Mouse (Mus musculus): ENCODE data around the gene Nmu.

Nmu gene

GRCm38 (mm10) chr5:76308206-76308605 lies 55.4 kb downstream of the Nmu start:
- DNase-seq: no peak

GRCm38 (mm10) chr5:76306261-76306660 lies 57.3 kb downstream of the Nmu start:
- no peak for DNase-seq

GRCm38 (mm10) chr5:76305616-76306015 lies 58.0 kb downstream of the Nmu start:
- DNase-seq: peak; percentile 38

- DNase-seq: peak; percentile 89
These were observed 58.9 kb downstream of the Nmu start, which contains the start of gene Clock for GRCm38 (mm10) chr5:76304452-76305341. Gene Clock (minus strand): TSS chr5:76304792.

DNA sequence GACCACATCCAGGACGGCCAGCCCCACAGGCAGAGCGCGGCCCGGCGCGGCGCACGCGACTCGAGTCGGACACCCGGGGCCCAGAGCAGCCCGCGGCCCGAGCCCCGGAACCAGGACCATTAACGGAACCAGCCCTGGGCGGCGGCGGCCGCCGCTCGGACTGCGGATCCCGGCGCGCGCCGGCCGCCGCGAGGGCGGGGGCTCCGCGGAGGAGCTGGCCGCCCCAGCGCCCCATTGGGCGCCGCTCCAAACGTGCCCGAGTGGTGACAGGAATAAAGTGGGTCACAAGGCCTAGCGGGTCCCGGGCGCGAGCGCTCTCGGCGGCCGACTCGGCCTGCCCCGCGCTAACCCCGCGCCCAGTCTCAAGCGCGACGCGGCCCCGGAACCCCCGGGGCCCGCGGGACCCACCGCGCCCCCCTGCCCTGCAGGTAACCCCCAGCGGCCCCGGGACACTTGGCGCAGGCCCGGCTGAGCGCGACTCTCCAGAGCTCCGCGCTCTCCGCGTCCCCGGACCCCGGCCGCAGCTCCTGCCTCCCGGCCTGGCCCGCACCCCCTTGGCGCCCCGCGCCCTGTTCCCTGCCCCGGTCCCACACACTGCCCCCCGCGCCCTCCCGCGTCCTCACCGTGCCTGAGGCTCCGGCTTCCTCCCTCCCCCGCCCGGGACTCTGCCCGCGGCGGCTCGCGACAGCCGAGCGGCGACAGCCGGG lies 59.7 kb downstream of the Nmu start:
- peak; percentile 76 for DNase-seq

GRCm38 (mm10) chr5:76303379-76303744 lies 60.2 kb downstream of the Nmu start:
- no peak for DNase-seq

GRCm38 (mm10) chr5:76302009-76302408 lies 61.6 kb downstream of the Nmu start:
- DNase-seq: no peak

DNA sequence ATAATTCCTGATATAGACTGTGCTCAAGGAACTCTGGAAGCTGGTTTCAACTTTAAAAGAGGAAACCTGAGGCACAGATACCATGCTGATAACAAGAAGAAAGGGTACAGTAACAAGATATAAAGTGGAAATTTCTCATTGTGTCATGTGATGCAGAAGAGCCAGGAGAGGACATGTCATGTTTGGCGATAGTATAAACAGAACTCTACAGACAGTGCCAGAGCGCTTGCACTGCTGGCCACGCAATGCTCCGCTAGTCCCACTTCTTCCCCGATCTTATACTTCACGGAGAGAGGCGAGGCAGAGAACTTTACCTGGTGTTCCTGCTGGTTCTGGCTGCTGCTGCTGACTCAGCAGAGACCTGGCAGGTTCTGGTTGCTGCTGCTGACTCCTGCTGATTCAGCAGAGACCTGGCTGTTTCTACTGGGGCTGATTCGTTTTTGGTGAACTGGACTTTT lies 74.3 kb downstream of the Nmu start:
- DNase-seq: peak; percentile 62

- no peak for DNase-seq
These were observed 75.3 kb downstream of the Nmu start for GRCm38 (mm10) chr5:76288256-76288655.

DNA sequence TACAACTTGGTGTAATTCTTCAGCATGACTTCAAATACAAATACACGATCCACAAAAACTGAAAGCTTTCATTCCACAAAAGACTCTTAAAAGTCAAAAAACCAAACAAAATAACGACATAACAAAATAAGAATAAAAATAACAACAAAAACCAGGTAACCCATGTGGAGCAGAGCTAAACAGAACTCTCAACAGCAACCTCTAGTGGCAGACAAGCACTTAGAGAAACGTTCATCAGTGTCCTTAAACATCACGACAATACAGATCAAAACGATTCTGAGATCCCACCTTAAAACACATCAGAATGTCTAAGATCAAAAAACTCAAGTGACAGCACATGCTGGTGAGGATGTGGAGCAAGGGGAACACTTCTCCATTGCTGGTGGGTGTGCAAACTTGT lies 76.5 kb downstream of the Nmu start:
- DNase-seq: no peak

GRCm38 (mm10) chr5:76285699-76286098 lies 77.9 kb downstream of the Nmu start:
- no peak for DNase-seq

DNA sequence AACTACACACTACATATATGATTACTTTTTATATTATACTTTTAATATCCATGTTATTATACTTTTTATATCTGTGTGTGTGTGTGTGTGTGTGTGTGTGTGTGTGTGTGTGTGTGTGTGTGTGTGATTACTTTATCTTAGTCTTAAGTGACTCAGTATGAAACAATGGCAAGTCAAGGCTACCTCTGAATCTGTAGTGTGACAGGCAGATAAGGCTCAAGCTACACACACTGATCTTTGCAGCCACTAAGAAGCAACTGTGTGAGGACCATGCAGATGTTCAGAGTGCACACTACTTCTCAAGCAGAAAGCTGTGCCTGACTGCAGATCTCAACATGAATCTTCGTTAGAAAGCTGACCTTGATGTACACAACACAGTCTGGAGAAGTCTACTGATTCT lies 79.7 kb downstream of the Nmu start:
- DNase-seq: no peak

Measured in kidney, adult 9 months (tissue).